Mouse (Mus musculus) cerebellum, adult 2 months (tissue): ENCODE results near the gene Scfd2.

Source experiments
- CTCF ChIP-seq: fragments of 200-500 bp; IDR thresholded peaks from 2 replicates; pipeline ENCODE4 v1.5.1; 2011; ENCODE audit warnings: low read depth, mild to moderate bottlenecking, control low read depth, low read length, moderate library complexity, borderline replicate concordance; ENCODE audit not compliant: insufficient read depth
- POLR2A ChIP-seq: fragments of 200-500 bp; IDR thresholded peaks from 2 replicates; pipeline ENCODE4 v1.6.1; 2011; ENCODE audit warnings: low read length, control low read depth, borderline replicate concordance; ENCODE audit not compliant: insufficient read depth

GRCm38 (mm10) chr5:74206649-74207048, 324.9 kb downstream of the Scfd2 start:
- TF ChIP-seq CTCF (no peak), POLR2A (no peak)
